Mouse (Mus musculus) forebrain, embryonic 14.5 days (tissue): Measurements from ENCODE around the gene Nipa1. TPM values are rescaled to one million over a fixed set of nuclear protein-coding genes. Genes with fewer than 3 reads are reported as not detected.
A peak's percentile ranks its signal among the peaks of the same experiment; 100 is the strongest.

Experiments
- ATAC-seq: fragments of 200-750 bp; cut with Nextera tagmentation; 2 replicates; pipeline ENCODE4 v1.8.0; 2017; ENCODE audit warnings: mild to moderate bottlenecking, moderate library complexity
- DNase-seq: peaks from one replicate; pipeline ENCODE4 v3.0.0-alpha.2; 2015; ENCODE audit warnings: low spot score
- H3K27ac ChIP-seq: fragments of 300-500 bp; sonication (generic); 2 replicates; pipeline ENCODE4 v1.5.1; 2014; ENCODE audit warnings: low read depth, mild to moderate bottlenecking, control low read depth, low read length, moderate library complexity
- H3K27me3 ChIP-seq: fragments of 300-500 bp; sonication (generic); replicated peaks from 2 replicates; pipeline ENCODE4 v1.6.1; 2014; ENCODE audit warnings: low read length, control low read depth, mixed read lengths; ENCODE audit not compliant: control insufficient read depth, insufficient read depth
- H3K36me3 ChIP-seq: fragments of 300-500 bp; sonication (generic); 2 replicates; pipeline ENCODE4 v1.6.1; 2014; ENCODE audit warnings: low read length, control low read depth; ENCODE audit not compliant: control insufficient read depth, insufficient read depth
- H3K4me1 ChIP-seq: fragments of 300-500 bp; sonication (generic); 2 replicates; pipeline ENCODE4 v1.6.1; 2014; ENCODE audit warnings: antibody characterized with exemption, low read length, control low read depth; ENCODE audit not compliant: control insufficient read depth, insufficient read depth
- H3K4me2 ChIP-seq: fragments of 300-500 bp; sonication (generic); 2 replicates; pipeline ENCODE4 v1.6.1; 2014; ENCODE audit warnings: mild to moderate bottlenecking, control low read depth, low read length
- H3K4me3 ChIP-seq: fragments of 300-500 bp; sonication (generic); 2 replicates; pipeline ENCODE4 v1.5.1; 2014; ENCODE audit warnings: low read depth, low read length, control low read depth
- H3K9ac ChIP-seq: fragments of 300-500 bp; sonication (generic); 2 replicates; pipeline ENCODE4 v1.6.1; 2014; ENCODE audit warnings: mild to moderate bottlenecking, low read length, control low read depth, moderate library complexity
- H3K9me3 ChIP-seq: fragments of 300-500 bp; sonication (generic); replicated peaks from 2 replicates; pipeline ENCODE4 v1.6.1; 2016; ENCODE audit warnings: low read length, control low read depth, mixed read lengths; ENCODE audit not compliant: control insufficient read depth
- WGBS: fragments of 180-500 bp; shearing (Covaris S2); extraction: QIAGEN DNeasy Blood & Tissue Kit; methylation state at CpG from one replicate; pipeline ENCODE4 v1.1.7; 2014; 5-methylcytosine and 5-hydroxymethylcytosine counted together
- polyA plus RNA-seq: library from polyadenylated mRNA; unstranded; fragments of >200 nt; fragmentation: Nextera tagmentation; extraction: Ambion mirVana; gene quantifications from 2 replicates; pipeline ENCODE4 v1.2.1, GENCODE M21; 2014

Nipa1 gene
- polyA plus RNA-seq, 1 experiment from 2014 or later, result 14.4 TPM

- ATAC-seq (no peak), DNase-seq (no peak)
- no peaks in the 10 kb centered on the region for H3K9me3 ChIP-seq
- 96% methylated on average over 3 of the region's 3 CpGs for WGBS
- H3K27ac ChIP-seq, result no peak overlapping the region
- H3K4me3 ChIP-seq, result no peak overlapping the region
- H3K27me3 ChIP-seq, result no peaks in the 10 kb centered on the region
- H3K4me2 ChIP-seq, result no peak overlapping the region
- no peak overlapping the region for H3K9ac ChIP-seq
- H3K4me1 ChIP-seq, result no peaks in the 10 kb centered on the region
- peaks cover 3% of the 10 kb centered on the region; the same call in 1 of the 2 replicates for H3K36me3 ChIP-seq
These were observed 28.6 kb downstream of the Nipa1 start for GRCm38 (mm10) chr7:55991129-55991528.

- H3K9ac ChIP-seq, result no peak overlapping the region
- 38% methylated on average over 13 of the region's 13 CpGs for WGBS
These were observed 33.1 kb downstream of the Nipa1 start for GRCm38 (mm10) chr7:55986526-55987214.

GRCm38 (mm10) chr7:55984754-55985153 is 35.0 kb downstream of the Nipa1 start:
- Histone ChIP-seq H3K36me3 (peaks cover 20% of the 10 kb centered on the region), H3K4me1 (no peaks in the 10 kb centered on the region), H3K27me3 (no peaks in the 10 kb centered on the region), H3K9me3 (no peaks in the 10 kb centered on the region), H3K4me2 (no peak overlapping the region), H3K4me3 (no peak overlapping the region), H3K9ac (no peak overlapping the region), H3K27ac (no peak overlapping the region)
- DNase-seq (no peak), ATAC-seq (no peak)
- WGBS, result 72% methylated on average over 4 of the region's 4 CpGs

More at GRCm38 (mm10) chr7:55986526-55987214, 33.1 kb downstream of the Nipa1 start:
- Histone ChIP-seq H3K36me3 (peaks cover 17% of the 10 kb centered on the region), H3K27me3 (no peaks in the 10 kb centered on the region), H3K4me2 (no peak overlapping the region), H3K4me3 (no peak overlapping the region), H3K27ac (no peak overlapping the region), H3K9me3 (no peaks in the 10 kb centered on the region), H3K4me1 (no peaks in the 10 kb centered on the region)
- DNase-seq (peak; percentile 68), ATAC-seq (peak; percentile 83)

GRCm38 (mm10) chr7:55983107-55983506 is 36.6 kb downstream of the Nipa1 start:
- 89% methylated on average over 5 of the region's 5 CpGs for WGBS

GRCm38 (mm10) chr7:55982010-55982700 is 37.6 kb downstream of the Nipa1 start:
- DNase-seq, result no peak
- Histone ChIP-seq H3K36me3 (peaks cover 29% of the 10 kb centered on the region; the same call in 1 of the 2 replicates), H3K4me3 (no peak overlapping the region), H3K4me2 (no peak overlapping the region), H3K27me3 (no peaks in the 10 kb centered on the region), H3K27ac (no peak overlapping the region), H3K9me3 (no peaks in the 10 kb centered on the region), H3K4me1 (no peaks in the 10 kb centered on the region), H3K9ac (no peak overlapping the region)
- WGBS, result 88% methylated on average over 10 of the region's 10 CpGs
- ATAC-seq, result no peak

More at GRCm38 (mm10) chr7:55983107-55983506, 36.6 kb downstream of the Nipa1 start:
- no peak overlapping the region for H3K4me2 ChIP-seq
- no peaks in the 10 kb centered on the region for H3K4me1 ChIP-seq
- no peak overlapping the region for H3K9ac ChIP-seq
- ATAC-seq, result no peak
- DNase-seq, result no peak
- no peak overlapping the region for H3K4me3 ChIP-seq
- H3K27ac ChIP-seq, result no peak overlapping the region
- no peaks in the 10 kb centered on the region for H3K27me3 ChIP-seq
- H3K9me3 ChIP-seq, result no peaks in the 10 kb centered on the region
- peaks cover 31% of the 10 kb centered on the region for H3K36me3 ChIP-seq

GRCm38 (mm10) chr7:55981511-55981910 is 38.2 kb downstream of the Nipa1 start:
- Histone ChIP-seq H3K9ac (no peak overlapping the region), H3K4me2 (no peak overlapping the region), H3K4me1 (no peaks in the 10 kb centered on the region), H3K27me3 (no peaks in the 10 kb centered on the region), H3K36me3 (peaks cover 29% of the 10 kb centered on the region; the same call in 1 of the 2 replicates), H3K9me3 (no peaks in the 10 kb centered on the region), H3K27ac (no peak overlapping the region), H3K4me3 (no peak overlapping the region)
- ATAC-seq (no peak), DNase-seq (no peak)
- WGBS, result 95% methylated on average over 2 of the region's 2 CpGs

GRCm38 (mm10) chr7:55974429-55974828 is 45.3 kb downstream of the Nipa1 start:
- WGBS, result 97% methylated on average over 2 of the region's 2 CpGs

GRCm38 (mm10) chr7:55969415-55969814 is 50.3 kb downstream of the Nipa1 start:
- 79% methylated on average over 1 of the region's 1 CpGs for WGBS
- Histone ChIP-seq H3K36me3 (no peaks in the 10 kb centered on the region), H3K4me1 (no peaks in the 10 kb centered on the region), H3K9ac (no peak overlapping the region), H3K4me3 (no peak overlapping the region), H3K27me3 (no peaks in the 10 kb centered on the region), H3K9me3 (no peaks in the 10 kb centered on the region), H3K27ac (no peak overlapping the region), H3K4me2 (no peak overlapping the region)
- DNase-seq (no peak), ATAC-seq (no peak)

More at GRCm38 (mm10) chr7:55974429-55974828, 45.3 kb downstream of the Nipa1 start:
- no peak overlapping the region for H3K4me3 ChIP-seq
- no peaks in the 10 kb centered on the region for H3K9me3 ChIP-seq
- H3K36me3 ChIP-seq, result peaks cover 11% of the 10 kb centered on the region; the same call in 1 of the 2 replicates
- H3K9ac ChIP-seq, result no peak overlapping the region
- H3K4me2 ChIP-seq, result no peak overlapping the region
- no peak for ATAC-seq
- no peak for DNase-seq
- no peak overlapping the region for H3K27ac ChIP-seq
- H3K27me3 ChIP-seq, result no peaks in the 10 kb centered on the region
- no peaks in the 10 kb centered on the region for H3K4me1 ChIP-seq
